Mouse (Mus musculus): ENCODE data around the gene Ubc. TPM values are rescaled to one million over a fixed set of nuclear protein-coding genes. Genes with fewer than 3 reads are reported as not detected.

Ubc gene
- polyA plus RNA-seq, 1 experiment from 2014 or later, result 992 TPM

- 36% methylated on average over 8 of the region's 8 CpGs for WGBS
- peak; percentile 71 for DNase-seq (ENCODE audit: low spot score)
- H3K4me3 ChIP-seq, result no peak overlapping the region
- H3K27me3 ChIP-seq (ENCODE audit: low read depth, poor library complexity, severe bottlenecking), result no peaks in the 10 kb centered on the region
- H3K4me1 ChIP-seq, result no peaks in the 10 kb centered on the region
- H3K36me3 ChIP-seq, result no peaks in the 10 kb centered on the region
- H3K9me3 ChIP-seq (replicated peaks), result no peaks in the 10 kb centered on the region
- H3K27ac ChIP-seq, result no peak overlapping the region
These were observed 41.5 kb downstream of the Ubc start for GRCm38 (mm10) chr5:125348487-125348886.

- 80% methylated on average over 7 of the region's 7 CpGs for WGBS
- Histone ChIP-seq H3K4me1 (no peaks in the 10 kb centered on the region), H3K9me3 (replicated peaks) (no peaks in the 10 kb centered on the region), H3K27ac (no peak overlapping the region), H3K36me3 (no peaks in the 10 kb centered on the region), H3K27me3 (ENCODE audit: low read depth, poor library complexity, severe bottlenecking) (no peaks in the 10 kb centered on the region), H3K4me3 (no peak overlapping the region)
- no peak for DNase-seq (ENCODE audit: low spot score)
These were observed 41.9 kb downstream of the Ubc start for GRCm38 (mm10) chr5:125348067-125348466.

GRCm38 (mm10) chr5:125344296-125344695, 45.7 kb downstream of the Ubc start:
- Histone ChIP-seq H3K27me3 (ENCODE audit: low read depth, poor library complexity, severe bottlenecking) (peaks cover 6% of the 10 kb centered on the region), H3K9me3 (replicated peaks) (no peaks in the 10 kb centered on the region), H3K4me1 (peaks cover 24% of the 10 kb centered on the region), H3K4me3 (no peak overlapping the region), H3K27ac (no peak overlapping the region), H3K36me3 (no peaks in the 10 kb centered on the region)
- 91% methylated on average over 6 of the region's 6 CpGs for WGBS
- DNase-seq (ENCODE audit: low spot score), result no peak

- WGBS, result 59% methylated on average over 14 of the region's 14 CpGs
- H3K4me1 ChIP-seq, result peaks cover 28% of the 10 kb centered on the region
- H3K27ac ChIP-seq, result peak overlapping the region; percentile 87
- H3K9me3 ChIP-seq (replicated peaks), result no peaks in the 10 kb centered on the region
- no peaks in the 10 kb centered on the region for H3K36me3 ChIP-seq
- peaks cover 10% of the 10 kb centered on the region for H3K27me3 ChIP-seq (ENCODE audit: low read depth, poor library complexity, severe bottlenecking)
- DNase-seq (ENCODE audit: low spot score), result no peak
- peak overlapping the region; percentile 85 for H3K4me3 ChIP-seq
These were observed 48.4 kb downstream of the Ubc start for GRCm38 (mm10) chr5:125341459-125342090.

- H3K36me3 ChIP-seq, result no peaks in the 10 kb centered on the region
- peaks cover 10% of the 10 kb centered on the region for H3K27me3 ChIP-seq (ENCODE audit: low read depth, poor library complexity, severe bottlenecking)
- peak within 1 kb of the TSS; percentile 87 for H3K27ac ChIP-seq
- peak within 1 kb of the TSS; percentile 85 for H3K4me3 ChIP-seq
- 1% methylated on average over 42 of the region's 42 CpGs for WGBS
- DNase-seq (ENCODE audit: low spot score), result peak; percentile 93
- no peaks in the 10 kb centered on the region for H3K9me3 ChIP-seq (replicated peaks)
- peaks cover 28% of the 10 kb centered on the region for H3K4me1 ChIP-seq
These were observed 49.3 kb downstream of the Ubc start, which contains the start of gene Scarb1 for GRCm38 (mm10) chr5:125340547-125341262. Scarb1 (minus strand) TSS chr5:125341094.

- peak; percentile 60 for DNase-seq (ENCODE audit: low spot score)
- Histone ChIP-seq H3K36me3 (no peaks in the 10 kb centered on the region), H3K27me3 (ENCODE audit: low read depth, poor library complexity, severe bottlenecking) (peaks cover 10% of the 10 kb centered on the region), H3K27ac (peak overlapping the region; percentile 87), H3K4me1 (peaks cover 28% of the 10 kb centered on the region), H3K4me3 (peak overlapping the region; percentile 85), H3K9me3 (replicated peaks) (no peaks in the 10 kb centered on the region)
- 3% methylated on average over 25 of the region's 25 CpGs for WGBS
These were observed 50.0 kb downstream of the Ubc start for GRCm38 (mm10) chr5:125339851-125340531.

GRCm38 (mm10) chr5:125339108-125339751, 50.8 kb downstream of the Ubc start:
- H3K27ac ChIP-seq, result peak overlapping the region; percentile 87
- H3K4me3 ChIP-seq, result peak overlapping the region; percentile 85
- peaks cover 10% of the 10 kb centered on the region for H3K27me3 ChIP-seq (ENCODE audit: low read depth, poor library complexity, severe bottlenecking)
- H3K4me1 ChIP-seq, result peaks cover 28% of the 10 kb centered on the region
- DNase-seq (ENCODE audit: low spot score), result peak; percentile 47
- H3K9me3 ChIP-seq (replicated peaks), result no peaks in the 10 kb centered on the region
- H3K36me3 ChIP-seq, result no peaks in the 10 kb centered on the region
- WGBS, result 4% methylated on average over 18 of the region's 18 CpGs

- Histone ChIP-seq H3K9me3 (replicated peaks) (no peaks in the 10 kb centered on the region), H3K36me3 (no peaks in the 10 kb centered on the region), H3K4me1 (peaks cover 29% of the 10 kb centered on the region), H3K4me3 (no peak overlapping the region), H3K27ac (no peak overlapping the region), H3K27me3 (ENCODE audit: low read depth, poor library complexity, severe bottlenecking) (peaks cover 10% of the 10 kb centered on the region)
- 89% methylated on average over 7 of the region's 7 CpGs for WGBS
- DNase-seq (ENCODE audit: low spot score), result no peak
These were observed 52.5 kb downstream of the Ubc start for GRCm38 (mm10) chr5:125337526-125337925.

GRCm38 (mm10) chr5:125337012-125337411, 53.0 kb downstream of the Ubc start:
- H3K36me3 ChIP-seq, result no peaks in the 10 kb centered on the region
- no peak for DNase-seq (ENCODE audit: low spot score)
- WGBS, result 54% methylated on average over 9 of the region's 9 CpGs
- peaks cover 10% of the 10 kb centered on the region for H3K27me3 ChIP-seq (ENCODE audit: low read depth, poor library complexity, severe bottlenecking)
- no peak overlapping the region for H3K27ac ChIP-seq
- H3K9me3 ChIP-seq (replicated peaks), result no peaks in the 10 kb centered on the region
- H3K4me3 ChIP-seq, result no peak overlapping the region
- peaks cover 35% of the 10 kb centered on the region for H3K4me1 ChIP-seq

Other genes with a start within 250 kb of the Ubc start
- 22.4 and 26.8 TPM in 2 replicates for gene Ncor2, start 211.0 kb downstream of the Ubc start, polyA plus RNA-seq (2016; fragmentation: Nextera tagmentation; extraction: Ambion mirVana)
- 43.5 and 45.2 TPM in 2 replicates for gene Scarb1, start 49.1 kb downstream of the Ubc start, polyA plus RNA-seq (2016; fragmentation: Nextera tagmentation; extraction: Ambion mirVana)
- 0.44 and 0.54 TPM in 2 replicates for gene Gm10382, start 880 bp downstream of the Ubc start, polyA plus RNA-seq (2016; fragmentation: Nextera tagmentation; extraction: Ambion mirVana)
- gene Dhx37, start 43.9 kb upstream of the Ubc start, polyA plus RNA-seq (2016; fragmentation: Nextera tagmentation; extraction: Ambion mirVana), result 23.5 and 25.5 TPM in 2 replicates
- gene Bri3bp, start 51.4 kb upstream of the Ubc start, polyA plus RNA-seq (2016; fragmentation: Nextera tagmentation; extraction: Ambion mirVana), result 52.1 and 59.0 TPM in 2 replicates
- gene Aacs, start 85.6 kb upstream of the Ubc start, polyA plus RNA-seq (2016; fragmentation: Nextera tagmentation; extraction: Ambion mirVana), result 56.7 and 57.9 TPM in 2 replicates
- gene Tmem132b, start 141.6 kb upstream of the Ubc start, polyA plus RNA-seq (2016; fragmentation: Nextera tagmentation; extraction: Ambion mirVana), result 0.03 TPM in 1 of 2 replicates, not detected in the other